Mouse (Mus musculus): ENCODE measurements around the gene Olfr543. TPM values are rescaled to one million over a fixed set of nuclear protein-coding genes. Genes with fewer than 3 reads are reported as not detected.

Gene Olfr543
- total RNA-seq, 2 experiments from 2014 or later = not detected

GRCm38 (mm10) chr7:102476601-102477000, 4.9 kb downstream of the Olfr543 start:
- DNase-seq = no peak

GRCm38 (mm10) chr7:102472675-102473074, 8.8 kb downstream of the Olfr543 start:
- DNase-seq = no peak

GRCm38 (mm10) chr7:102467566-102467965, 13.9 kb downstream of the Olfr543 start:
- no peak for DNase-seq

GRCm38 (mm10) chr7:102458618-102459380, 22.7 kb downstream of the Olfr543 start:
- no peak for DNase-seq

GRCm38 (mm10) chr7:102446438-102446837, 35.0 kb downstream of the Olfr543 start:
- peak; percentile 36 for DNase-seq

GRCm38 (mm10) chr7:102444301-102444700, 37.2 kb downstream of the Olfr543 start:
- DNase-seq = no peak

- no peak for DNase-seq
These were observed 39.0 kb downstream of the Olfr543 start for GRCm38 (mm10) chr7:102442432-102442831.

- DNase-seq = peak; percentile 97
These were observed 39.7 kb downstream of the Olfr543 start, which contains the start of gene Rrm1 for GRCm38 (mm10) chr7:102441657-102442391. Rrm1 (plus strand) TSS chr7:102441695.

- DNase-seq = no peak
These were observed 40.4 kb downstream of the Olfr543 start for GRCm38 (mm10) chr7:102440822-102441656.

- DNase-seq = no peak
These were observed 47.1 kb downstream of the Olfr543 start for GRCm38 (mm10) chr7:102434344-102434743.

Other genes starting within 250 kb of the Olfr543 start
- 10 to 100 TPM; 47.9 to 57.5 TPM for gene Rhog, start 225.6 kb downstream of the Olfr543 start, total RNA-seq (2021)
- 10 to 100 TPM; 76.4 to 77.1 TPM for gene Stim1, start 213.9 kb downstream of the Olfr543 start, total RNA-seq (2021)
- gene Rrm1, start 40.0 kb downstream of the Olfr543 start, total RNA-seq (2021) = 10 to 100 TPM; 33.7 to 50.4 TPM
- gene Olfr544, start 6.6 kb upstream of the Olfr543 start, total RNA-seq (2021) = not detected
- not detected for gene Olfr545, start 17.9 kb upstream of the Olfr543 start, total RNA-seq (2021)
- not detected for gene Olfr547, start 53.1 kb upstream of the Olfr543 start, total RNA-seq (2021)
- gene Olfr548-ps1, start 59.2 kb upstream of the Olfr543 start, total RNA-seq (2021) = not detected
- not detected for gene Olfr549, start 68.2 kb upstream of the Olfr543 start, total RNA-seq (2021)
- gene Trim21, start 83.8 kb upstream of the Olfr543 start, total RNA-seq (2021) = 10 to 100 TPM; 10.1 to 15.8 TPM
- gene Olfr550, start 89.8 kb upstream of the Olfr543 start, total RNA-seq (2021) = not detected
- not detected for gene Olfr551, start 110.2 kb upstream of the Olfr543 start, total RNA-seq (2021)
- under 1 TPM in 1 of 2 experiments, not detected in 1; 0.12 TPM for gene Olfr552, start 116.1 kb upstream of the Olfr543 start, total RNA-seq (2021)
- not detected for gene Olfr553, start 136.5 kb upstream of the Olfr543 start, total RNA-seq (2021)
- gene Olfr554, start 156.8 kb upstream of the Olfr543 start, total RNA-seq (2021) = not detected
- gene Olfr555, start 177.1 kb upstream of the Olfr543 start, total RNA-seq (2021) = not detected
- not detected for gene Olfr556, start 183.2 kb upstream of the Olfr543 start, total RNA-seq (2021)
- gene Trim68, start 205.6 kb upstream of the Olfr543 start, total RNA-seq (2021) = 10 to 100 TPM in 1 of 2 experiments, 1 to 10 TPM in 1; 6.1 to 14.3 TPM
- not detected for gene Olfr557, start 214.2 kb upstream of the Olfr543 start, total RNA-seq (2021)
- gene Olfr558, start 220.5 kb upstream of the Olfr543 start, total RNA-seq (2021) = 1 to 10 TPM; 1.4 to 2.6 TPM
- gene Olfr33, start 237.4 kb upstream of the Olfr543 start, total RNA-seq (2021) = not detected
- not detected for gene Olfr559, start 245.8 kb upstream of the Olfr543 start, total RNA-seq (2021)